26 mouse cellular contexts compared by ENCODE assay signal in genomic region chr14:34824186-34824585, GRCm38 (mm10). TPM values are rescaled to one million over a fixed set of nuclear protein-coding genes. Genes with fewer than 3 reads are reported as not detected.
DNase-seq lines count a peak whose midpoint lies in the region; ATAC-seq and TF ChIP-seq lines count a peak whose summit lies in the region.
"Had no signal": no experiment of that assay in that cellular context is flagged by ENCODE, and none has a peak within 500 bp of the region (broad histone marks: within the 10 kb centered on the region; RNA-seq: fewer than 3 reads in every experiment).

No protein-coding gene starts in this region.

- H3K27ac ChIP-seq in hindbrain, postnatal 0 days = no peak overlapping the region
- H3K27ac ChIP-seq in hindbrain, embryonic 11.5 days (ENCODE audit: low read depth, low read length) = no peak overlapping the region
- no peak overlapping the region for H3K27ac ChIP-seq in midbrain, embryonic 14.5 days (replicated peaks; ENCODE audit: low read depth, low read length)
- no peak overlapping the region for H3K27ac ChIP-seq in midbrain, embryonic 11.5 days (ENCODE audit: low read depth, low read length)
- H3K27ac ChIP-seq: heart, adult 2 months; heart, embryonic 13.5 days; hindbrain, embryonic 12.5 days; kidney, embryonic 15.5 days; limb, embryonic 10.5 days; liver, embryonic 15.5 days; lung, embryonic 15.5 days had no signal

- DNase-seq in hindbrain, postnatal 0 days (ENCODE audit: low spot score) = peak; percentile 24
- DNase-seq in hindbrain, embryonic 11.5 days (ENCODE audit: low spot score) = no peak
- DNase-seq in midbrain, embryonic 14.5 days = peak; percentile 14
- DNase-seq in midbrain, embryonic 11.5 days (ENCODE audit: low spot score, missing footprints) = no peak
- DNase-seq in brain, embryonic 14.5 days (ENCODE audit: low read depth) = no peak
- DNase-seq in thymus, postnatal 4 days = no peak
- DNase-seq: adrenal gland, postnatal 10 days; cerebellum, adult 9-10 months; gastrocnemius, postnatal 36 days; heart, postnatal 14 days; kidney, adult 11 months; liver; lung, postnatal 36 days; thymus, postnatal 25 days had no signal

- WGBS in hindbrain, postnatal 0 days = 84% methylated on average over 3 of the region's 3 CpGs
- WGBS in hindbrain, embryonic 11.5 days = 75% methylated on average over 3 of the region's 3 CpGs
- 80% methylated on average over 3 of the region's 3 CpGs for WGBS in midbrain, embryonic 14.5 days
- WGBS in midbrain, embryonic 11.5 days = 78% methylated on average over 3 of the region's 3 CpGs

- no peak overlapping the region for H3K9ac ChIP-seq in hindbrain, postnatal 0 days (replicated peaks; ENCODE audit: low read length)
- no peak overlapping the region for H3K9ac ChIP-seq in hindbrain, embryonic 11.5 days (ENCODE audit: low read depth, low read length)
- H3K9ac ChIP-seq in midbrain, embryonic 14.5 days (replicated peaks; ENCODE audit: low read length) = no peak overlapping the region
- H3K9ac ChIP-seq in midbrain, embryonic 11.5 days (ENCODE audit: low read length) = no peak overlapping the region
- H3K9ac ChIP-seq: heart, embryonic 13.5 days; hindbrain, embryonic 12.5 days; kidney, embryonic 15.5 days; liver, embryonic 15.5 days; lung, embryonic 15.5 days; midbrain, embryonic 15.5 days had no signal

- TF ChIP-seq POLR2A in brain, embryonic 14.5 days (IDR thresholded peaks at IDR 0.05; ENCODE audit: borderline replicate concordance, extremely low read depth, insufficient read depth, insufficient read length, poor library complexity, severe bottlenecking) = no peak

- no peak for ATAC-seq in hindbrain, postnatal 0 days
- no peak for ATAC-seq in hindbrain, embryonic 11.5 days (ENCODE audit: low FRiP score)
- ATAC-seq in midbrain, embryonic 14.5 days (ENCODE audit: low FRiP score, low TSS enrichment) = no peak
- no peak for ATAC-seq in midbrain, embryonic 11.5 days (ENCODE audit: low FRiP score)
- ATAC-seq: CD4-positive, CD25-positive, alpha-beta regulatory T cell, adult 4 months; midbrain, embryonic 15.5 days had no signal

- H3K36me3 ChIP-seq in hindbrain, postnatal 0 days (ENCODE audit: insufficient read depth, low read length) = no peaks in the 10 kb centered on the region
- H3K36me3 ChIP-seq in hindbrain, embryonic 11.5 days (ENCODE audit: control insufficient read depth, insufficient read depth, low read length) = no peaks in the 10 kb centered on the region
- H3K36me3 ChIP-seq in midbrain, embryonic 14.5 days (ENCODE audit: control insufficient read depth, insufficient read depth, low read length) = no peaks in the 10 kb centered on the region
- H3K36me3 ChIP-seq in midbrain, embryonic 11.5 days (ENCODE audit: control insufficient read depth, insufficient read depth, low read length) = no peaks in the 10 kb centered on the region
- H3K36me3 ChIP-seq in E14TG2a.4 (ENCODE audit: insufficient read depth, low read length) = no peaks in the 10 kb centered on the region
- H3K36me3 ChIP-seq: G1E; heart, embryonic 13.5 days; hindbrain, embryonic 12.5 days; kidney, embryonic 15.5 days; limb, embryonic 10.5 days; liver, embryonic 15.5 days; lung, embryonic 15.5 days; midbrain, embryonic 15.5 days had no signal

- no peak overlapping the region for H3K4me3 ChIP-seq in hindbrain, postnatal 0 days (ENCODE audit: low read length)
- H3K4me3 ChIP-seq in hindbrain, embryonic 11.5 days (ENCODE audit: low read depth, low read length) = no peak overlapping the region
- no peak overlapping the region for H3K4me3 ChIP-seq in midbrain, embryonic 14.5 days (replicated peaks; ENCODE audit: low read depth, low read length)
- no peak overlapping the region for H3K4me3 ChIP-seq in midbrain, embryonic 11.5 days (ENCODE audit: low read depth, low read length)
- no peak overlapping the region for H3K4me3 ChIP-seq in E14TG2a.4 (replicated peaks; ENCODE audit: low read length)
- H3K4me3 ChIP-seq: heart, adult 2 months; heart, embryonic 13.5 days; hindbrain, embryonic 12.5 days; kidney, embryonic 15.5 days; limb, embryonic 10.5 days; liver, embryonic 15.5 days; lung, embryonic 15.5 days; megakaryocyte, embryonic 14.5 days had no signal

- no peaks in the 10 kb centered on the region for H3K9me3 ChIP-seq in hindbrain, postnatal 0 days (ENCODE audit: low read length)
- H3K9me3 ChIP-seq in hindbrain, embryonic 11.5 days (ENCODE audit: control insufficient read depth, low read length) = no peaks in the 10 kb centered on the region
- H3K9me3 ChIP-seq in midbrain, embryonic 14.5 days (ENCODE audit: control insufficient read depth, low read length) = no peaks in the 10 kb centered on the region
- no peaks in the 10 kb centered on the region for H3K9me3 ChIP-seq in midbrain, embryonic 11.5 days (ENCODE audit: control insufficient read depth, low read length)
- H3K9me3 ChIP-seq in E14TG2a.4 (ENCODE audit: low read length) = no peaks in the 10 kb centered on the region
- H3K9me3 ChIP-seq: heart, embryonic 13.5 days; hindbrain, embryonic 12.5 days; kidney, embryonic 15.5 days; limb, embryonic 10.5 days; liver, embryonic 15.5 days; lung, embryonic 15.5 days; midbrain, embryonic 15.5 days had no signal

- no peak overlapping the region for H3K4me2 ChIP-seq in hindbrain, postnatal 0 days (ENCODE audit: low read depth, low read length)
- H3K4me2 ChIP-seq in hindbrain, embryonic 11.5 days (replicated peaks; ENCODE audit: low read depth, low read length) = no peak overlapping the region
- H3K4me2 ChIP-seq in midbrain, embryonic 14.5 days (ENCODE audit: low read length) = no peak overlapping the region
- no peak overlapping the region for H3K4me2 ChIP-seq in midbrain, embryonic 11.5 days
- H3K4me2 ChIP-seq: heart, embryonic 13.5 days; kidney, embryonic 15.5 days; liver, embryonic 15.5 days; lung, embryonic 15.5 days had no signal

- H3K27me3 ChIP-seq in hindbrain, postnatal 0 days (ENCODE audit: insufficient read depth, low read length) = no peaks in the 10 kb centered on the region
- H3K27me3 ChIP-seq in hindbrain, embryonic 11.5 days (ENCODE audit: control insufficient read depth, insufficient read depth, low read length) = peaks cover 37% of the 10 kb centered on the region
- peaks cover 13% of the 10 kb centered on the region for H3K27me3 ChIP-seq in midbrain, embryonic 14.5 days (ENCODE audit: control insufficient read depth, insufficient read depth, low read length)
- peaks cover 35% of the 10 kb centered on the region for H3K27me3 ChIP-seq in midbrain, embryonic 11.5 days (ENCODE audit: control insufficient read depth, insufficient read depth, low read length)
- H3K27me3 ChIP-seq in E14TG2a.4 (ENCODE audit: insufficient read depth, low read length) = peaks cover 64% of the 10 kb centered on the region

- H3K4me1 ChIP-seq in hindbrain, postnatal 0 days (ENCODE audit: insufficient read depth, low read length) = no peaks in the 10 kb centered on the region; the same call in 1 of the 2 replicates
- peaks cover 7% of the 10 kb centered on the region for H3K4me1 ChIP-seq in hindbrain, embryonic 11.5 days (replicated peaks; ENCODE audit: control insufficient read depth, insufficient read depth, low read length)
- H3K4me1 ChIP-seq in midbrain, embryonic 14.5 days (ENCODE audit: control insufficient read depth, insufficient read depth, low read length) = peaks cover 26% of the 10 kb centered on the region
- peaks cover 18% of the 10 kb centered on the region for H3K4me1 ChIP-seq in midbrain, embryonic 11.5 days (ENCODE audit: control insufficient read depth, insufficient read depth, low read length)
- peaks cover 29% of the 10 kb centered on the region for H3K4me1 ChIP-seq in E14TG2a.4 (replicated peaks; ENCODE audit: low read depth, low read length)

- TF ChIP-seq CTCF in hindbrain, postnatal 0 days (IDR thresholded peaks at IDR 0.05; ENCODE audit: low read depth) = peak; percentile 39
- peak; percentile 33 for TF ChIP-seq CTCF in E14TG2a.4 (conservative IDR thresholded peaks at IDR 0.05; ENCODE audit: low read length)
- peak; percentile 4; the same call in 1 of the 2 replicates for TF ChIP-seq CTCF in brain, embryonic 14.5 days (IDR thresholded peaks at IDR 0.05; ENCODE audit: borderline replicate concordance, extremely low read depth, insufficient read depth, insufficient read length)

RNA-seq across cellular contexts. Expression of gene Grid1, which starts 4.3 kb away (rescaled TPM):
- total RNA-seq in hindbrain, postnatal 0 days (2014; rRNA removed) = 33.7 and 36.7 TPM in 2 replicates
- 8.1 and 8.6 TPM in 2 replicates for polyA plus RNA-seq in hindbrain, postnatal 0 days (2015; fragmentation: Nextera tagmentation; extraction: Ambion mirVana)
- 0.54 TPM in 2 replicates for polyA plus RNA-seq in hindbrain, embryonic 11.5 days (2014; fragmentation: Nextera tagmentation; extraction: Ambion mirVana)
- 4.9 and 5.1 TPM in 2 replicates for polyA plus RNA-seq in midbrain, embryonic 14.5 days (2014; fragmentation: Nextera tagmentation; extraction: Ambion mirVana)
- polyA plus RNA-seq in midbrain, embryonic 11.5 days (2014; fragmentation: Nextera tagmentation; extraction: Ambion mirVana) = 0.55 and 0.61 TPM in 2 replicates
- 7.3 and 14.8 TPM in 2 replicates for polyA plus RNA-seq in brain, embryonic 14.5 days (2012; rRNA removed)
- total RNA-seq: gastrocnemius, postnatal 36 days; heart, adult 2 months; heart, postnatal 14 days had no signal
- polyA plus RNA-seq: CD4-positive, CD25-positive, alpha-beta regulatory T cell, adult 4 months; G1E had no signal

Comparison
In these comparisons a context has a peak if more than half of its experiments do, and no peak if none do; other contexts are left out.
1. DNase-seq: peak in hindbrain, postnatal 0 days (single experiment) and midbrain, embryonic 14.5 days (single experiment); none in hindbrain, embryonic 11.5 days (single experiment), midbrain, embryonic 11.5 days (single experiment), brain, embryonic 14.5 days (single experiment) and thymus, postnatal 4 days (single experiment).
2. Peak in every context shown above with its lines, with median percentiles within 50 percentile points of each other: CTCF ChIP-seq.